Mouse (Mus musculus): ENCODE data around the gene 6430531B16Rik.
A peak's percentile ranks its signal among the peaks of the same experiment; 100 is the strongest.

The 6430531B16Rik gene

GRCm38 (mm10) chr7:139978278-139978892 is at the start of gene 6430531B16Rik:
6430531B16Rik (minus strand) TSS chr7:139978755.
- DNase-seq, result peak; percentile 90

GRCm38 (mm10) chr7:140011336-140011735 is 32.8 kb upstream of the 6430531B16Rik start:
- no peak for DNase-seq

- DNase-seq, result no peak
Observed at GRCm38 (mm10) chr7:140007781-140008180, 29.2 kb upstream of the 6430531B16Rik start.

GRCm38 (mm10) chr7:140006861-140007611 is 28.5 kb upstream of the 6430531B16Rik start:
- no peak for DNase-seq

- no peak for DNase-seq
Observed at GRCm38 (mm10) chr7:140004666-140005065, 26.1 kb upstream of the 6430531B16Rik start.

- DNase-seq, result no peak
Observed at GRCm38 (mm10) chr7:140001086-140001740, 22.7 kb upstream of the 6430531B16Rik start.

GRCm38 (mm10) chr7:139998691-139999350 is 20.3 kb upstream of the 6430531B16Rik start:
- DNase-seq, result no peak

- DNase-seq, result peak; percentile 77
Observed at GRCm38 (mm10) chr7:139994676-139995075, 16.1 kb upstream of the 6430531B16Rik start.

- DNase-seq, result no peak
Observed at GRCm38 (mm10) chr7:139994202-139994601, 15.6 kb upstream of the 6430531B16Rik start.

- no peak for DNase-seq
Observed at GRCm38 (mm10) chr7:139993532-139993931, 15.0 kb upstream of the 6430531B16Rik start.

GRCm38 (mm10) chr7:139992406-139992805 is 13.9 kb upstream of the 6430531B16Rik start, which contains the start of gene Adam8:
Adam8 (minus strand) TSS chr7:139992562.
- no peak for DNase-seq

- DNase-seq, result no peak
Observed at GRCm38 (mm10) chr7:139990864-139991394, 12.4 kb upstream of the 6430531B16Rik start.

- DNase-seq, result no peak
Observed at GRCm38 (mm10) chr7:139988272-139988671, 9.7 kb upstream of the 6430531B16Rik start.

- no peak for DNase-seq
Observed at GRCm38 (mm10) chr7:139984505-139984904, 6.0 kb upstream of the 6430531B16Rik start.

GRCm38 (mm10) chr7:139982058-139982457 is 3.5 kb upstream of the 6430531B16Rik start:
- no peak for DNase-seq

GRCm38 (mm10) chr7:139980778-139981177 is 2.2 kb upstream of the 6430531B16Rik start:
- DNase-seq, result no peak

- no peak for DNase-seq
Observed at GRCm38 (mm10) chr7:139979011-139979719, 610 bp upstream of the 6430531B16Rik start.

GRCm38 (mm10) chr7:139975471-139975870 is 3.1 kb downstream of the 6430531B16Rik start:
- no peak for DNase-seq

GRCm38 (mm10) chr7:139974307-139974706 is 4.2 kb downstream of the 6430531B16Rik start:
- no peak for DNase-seq

- no peak for DNase-seq
Observed at GRCm38 (mm10) chr7:139972923-139973331, 5.6 kb downstream of the 6430531B16Rik start.

GRCm38 (mm10) chr7:139971436-139971835 is 7.1 kb downstream of the 6430531B16Rik start:
- no peak for DNase-seq

- no peak for DNase-seq
Observed at GRCm38 (mm10) chr7:139970979-139971378, 7.6 kb downstream of the 6430531B16Rik start.

All from embryo, embryonic 11 days (tissue).